Mouse (Mus musculus): Measurements from ENCODE around the gene Ephb2. TPM values are rescaled to one million over a fixed set of nuclear protein-coding genes. Genes with fewer than 3 reads are reported as not detected.

Ephb2 gene
- total and polyA plus RNA-seq, 3 experiments: 0.08 TPM; not detected in 2

DNA sequence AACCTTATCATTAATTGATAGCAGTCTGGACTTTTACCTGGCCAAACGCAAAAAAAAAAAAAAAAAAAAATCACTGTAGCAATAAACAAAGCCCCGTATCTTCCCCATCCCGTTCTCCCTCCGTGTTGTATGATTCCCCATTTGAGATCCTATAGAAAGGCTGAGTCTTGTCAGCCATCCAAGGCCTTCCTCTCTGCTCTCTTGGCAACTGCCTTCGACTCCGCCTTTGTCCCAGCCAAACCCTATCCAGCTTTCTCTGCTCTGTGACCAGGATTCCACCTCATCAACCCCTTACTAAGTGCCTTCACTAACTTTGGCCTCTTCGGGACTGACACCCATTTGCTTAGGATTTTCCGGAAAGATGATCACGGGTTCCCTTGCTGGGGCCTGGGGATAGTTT, 2.2 kb upstream of the Ephb2 start:
- Histone ChIP-seq H3K9me3 (replicated peaks; ENCODE audit: low read length) (peaks cover 7% of the 10 kb centered on the region), H3K4me2 (ENCODE audit: insufficient read depth, low read depth, poor library complexity, severe bottlenecking) (no peak overlapping the region), H3K9ac (ENCODE audit: insufficient read depth, low read depth) (no peak overlapping the region), H3K27ac (ENCODE audit: insufficient read depth, low read depth) (no peak overlapping the region), H3K36me3 (replicated peaks in 1 of 2; ENCODE audit: control insufficient read depth in 1 of 2, insufficient read depth in 1 of 2, low read length in 1 of 2) (no peaks in the 10 kb centered on the region), H3K27me3 (replicated peaks) (peaks cover 65% of the 10 kb centered on the region), H3K4me1 (ENCODE audit: control insufficient read depth in 1 of 2, insufficient read depth in 2 of 2) (peaks cover 0 to 5% of the 10 kb centered on the region in 2 experiments; a peak in 2 of 4 replicates), H3K4me3 (replicated peaks in 1 of 3; ENCODE audit: low read depth in 2 of 3, low read length in 2 of 3, poor library complexity in 1 of 3) (no peak overlapping the region), H3K79me2 (replicated peaks; ENCODE audit: control insufficient read depth, extremely low read depth, insufficient read depth, poor library complexity, severe bottlenecking) (no peaks in the 10 kb centered on the region)
- DNase-seq (ENCODE audit: extremely low read depth): no peak
- no peak for TF ChIP-seq JUN (IDR thresholded peaks at IDR 0.05; ENCODE audit: insufficient read depth, low read depth, low read length)
- TF ChIP-seq GABPA (IDR thresholded peaks at IDR 0.05; ENCODE audit: insufficient replicate concordance, low read depth, low read length): no peak
- TF ChIP-seq CHD1 (IDR thresholded peaks at IDR 0.05; ENCODE audit: low read depth, low read length): no peak
- TF ChIP-seq CTCF (conservative IDR thresholded peaks at IDR 0.05 in 1 of 2, IDR thresholded peaks at IDR 0.05 in 1 of 2; ENCODE audit: low read depth in 2 of 2, low read length in 2 of 2): no peak
- no peak for TF ChIP-seq EP300 (IDR thresholded peaks at IDR 0.05; ENCODE audit: low read length)
- no peak for TF ChIP-seq E2F4 (IDR thresholded peaks at IDR 0.05; ENCODE audit: insufficient replicate concordance, low read depth, low read length)
- dilution Hi-C loops (cut with MboI; ENCODE audit: extremely low pct_ligation_motif_present, extremely low pct_unique_long_range_greater_than_20kb, low sequenced_read_pairs) (no loop called here), in situ Hi-C loops (cut with MboI; ENCODE audit: low pct_ligation_motif_present, low pct_unique_long_range_greater_than_20kb, low sequenced_read_pairs) (no loop called here)

GRCm38 (mm10) chr4:136836387-136836931, 671 bp upstream of the Ephb2 start:
- in situ Hi-C loops (cut with MboI; ENCODE audit: low pct_ligation_motif_present, low pct_unique_long_range_greater_than_20kb, low sequenced_read_pairs): no loop called here
- Histone ChIP-seq H3K4me2 (ENCODE audit: insufficient read depth, low read depth, poor library complexity, severe bottlenecking) (no peak overlapping the region), H3K4me3 (replicated peaks in 1 of 3; ENCODE audit: low read depth in 2 of 3, low read length in 2 of 3, poor library complexity in 1 of 3) (no peak overlapping the region), H3K36me3 (replicated peaks in 1 of 2; ENCODE audit: control insufficient read depth in 1 of 2, insufficient read depth in 1 of 2, low read length in 1 of 2) (no peaks in the 10 kb centered on the region), H3K27me3 (replicated peaks) (peaks cover 60% of the 10 kb centered on the region), H3K27ac (ENCODE audit: insufficient read depth, low read depth) (no peak overlapping the region), H3K9ac (ENCODE audit: insufficient read depth, low read depth) (no peak overlapping the region), H3K4me1 (ENCODE audit: control insufficient read depth in 1 of 2, insufficient read depth in 2 of 2) (peaks cover 0 to 21% of the 10 kb centered on the region in 2 experiments; a peak in 2 of 4 replicates), H3K79me2 (replicated peaks; ENCODE audit: control insufficient read depth, extremely low read depth, insufficient read depth, poor library complexity, severe bottlenecking) (no peaks in the 10 kb centered on the region), H3K9me3 (replicated peaks; ENCODE audit: low read length) (peaks cover 7% of the 10 kb centered on the region)
- DNase-seq (ENCODE audit: extremely low read depth): no peak
- TF ChIP-seq POLR2AphosphoS2 (IDR thresholded peaks at IDR 0.05; ENCODE audit: low read depth, low read length) (no peak), CHD1 (IDR thresholded peaks at IDR 0.05; ENCODE audit: low read depth, low read length) (no peak), HCFC1 (IDR thresholded peaks at IDR 0.05; ENCODE audit: low read depth, low read length) (no peak), JUN (IDR thresholded peaks at IDR 0.05; ENCODE audit: insufficient read depth, low read depth, low read length) (no peak), MAZ (IDR thresholded peaks at IDR 0.05; ENCODE audit: low read depth, low read length) (no peak), TBP (conservative IDR thresholded peaks at IDR 0.05; ENCODE audit: low read depth, low read length) (no peak), ZKSCAN1 (IDR thresholded peaks at IDR 0.05; ENCODE audit: borderline replicate concordance, low read depth, low read length) (no peak), ZMIZ1 (IDR thresholded peaks at IDR 0.05; ENCODE audit: low read depth, low read length) (no peak), USF2 (conservative IDR thresholded peaks at IDR 0.05; ENCODE audit: low read depth, low read length) (no peak), IRF4 (IDR thresholded peaks at IDR 0.05; ENCODE audit: low read depth, low read length) (no peak), MAX (IDR thresholded peaks at IDR 0.05; ENCODE audit: low read length) (no peak), RAD21 (IDR thresholded peaks at IDR 0.05; ENCODE audit: low read depth, low read length) (no peak)
- dilution Hi-C loops (cut with MboI; ENCODE audit: extremely low pct_ligation_motif_present, extremely low pct_unique_long_range_greater_than_20kb, low sequenced_read_pairs): no loop called here
